Mouse (Mus musculus): Measurements from ENCODE around the gene AI593442. TPM values are rescaled to one million over a fixed set of nuclear protein-coding genes. Genes with fewer than 3 reads are reported as not detected.

AI593442 gene
- total and polyA plus RNA-seq, 2 experiments from 2014 or later = 37.9 to 78.0 TPM

DNA sequence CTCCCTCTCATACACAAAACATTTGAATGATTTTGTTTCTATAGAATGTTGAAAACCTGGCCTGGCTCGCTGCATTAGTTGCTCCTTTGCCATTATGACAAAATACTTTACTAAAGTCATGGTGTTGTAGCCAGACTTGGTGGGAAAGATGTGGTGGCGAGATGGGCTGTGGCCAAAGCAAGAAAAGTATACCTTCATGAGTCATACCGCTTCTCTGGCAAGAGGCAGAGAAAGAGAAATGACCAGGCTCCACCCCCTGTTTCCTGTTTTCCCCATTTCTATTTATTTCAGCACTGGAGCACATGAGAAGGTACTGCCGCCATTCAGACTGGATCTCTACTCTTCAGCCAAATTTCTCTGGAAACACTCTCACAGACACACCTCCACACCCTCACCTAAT lies 35.0 kb downstream of the AI593442 start:
- Histone ChIP-seq H3K27ac (ENCODE audit: low read depth, low read length) (no peak overlapping the region), H3K36me3 (ENCODE audit: insufficient read depth, low read length) (no peaks in the 10 kb centered on the region), H3K4me3 (ENCODE audit: low read depth, low read length) (no peak overlapping the region), H3K9ac (replicated peaks; ENCODE audit: low read length, poor library complexity, severe bottlenecking) (no peak overlapping the region), H3K4me1 (ENCODE audit: insufficient read depth, low read length) (no peaks in the 10 kb centered on the region), H3K9me3 (ENCODE audit: low read length) (no peaks in the 10 kb centered on the region), H3K27me3 (ENCODE audit: insufficient read depth, low read length) (no peaks in the 10 kb centered on the region), H3K4me2 (ENCODE audit: low read depth, low read length, poor library complexity, severe bottlenecking) (no peak overlapping the region)
- DNase-seq (ENCODE audit: low spot score) (no peak), ATAC-seq (ENCODE audit: low FRiP score) (no peak)
- TF ChIP-seq CTCF (IDR thresholded peaks at IDR 0.05) = no peak
- 74% methylated on average over 4 of the region's 4 CpGs for WGBS

DNA sequence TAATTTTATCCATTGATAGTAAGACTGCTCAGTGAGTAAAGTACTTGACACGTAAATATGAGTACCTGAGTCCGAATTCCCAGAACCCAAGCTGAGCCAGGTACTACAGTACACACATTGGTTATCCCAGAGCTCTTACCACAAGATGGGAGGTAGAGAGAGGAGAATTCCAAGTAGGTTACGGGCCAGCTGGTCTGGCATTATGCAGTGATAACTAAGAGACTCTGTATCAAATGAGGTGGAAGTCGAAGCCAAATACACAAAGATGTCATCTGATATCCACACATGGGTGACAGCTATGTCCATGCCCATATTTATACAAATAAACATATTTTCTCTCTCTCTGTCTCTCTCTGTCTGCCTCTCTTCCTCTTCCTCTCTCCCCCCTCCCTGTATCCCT lies 35.4 kb downstream of the AI593442 start:
- no peak for DNase-seq (ENCODE audit: low spot score)
- Histone ChIP-seq H3K36me3 (ENCODE audit: insufficient read depth, low read length) (no peaks in the 10 kb centered on the region), H3K4me1 (ENCODE audit: insufficient read depth, low read length) (no peaks in the 10 kb centered on the region), H3K27me3 (ENCODE audit: insufficient read depth, low read length) (no peaks in the 10 kb centered on the region), H3K4me2 (ENCODE audit: low read depth, low read length, poor library complexity, severe bottlenecking) (no peak overlapping the region), H3K9ac (replicated peaks; ENCODE audit: low read length, poor library complexity, severe bottlenecking) (no peak overlapping the region), H3K27ac (ENCODE audit: low read depth, low read length) (no peak overlapping the region), H3K9me3 (ENCODE audit: low read length) (no peaks in the 10 kb centered on the region), H3K4me3 (ENCODE audit: low read depth, low read length) (no peak overlapping the region)
- no peak for TF ChIP-seq CTCF (IDR thresholded peaks at IDR 0.05)
- ATAC-seq (ENCODE audit: low FRiP score) = no peak
- 93% methylated on average over 4 of the region's 4 CpGs for WGBS

DNA sequence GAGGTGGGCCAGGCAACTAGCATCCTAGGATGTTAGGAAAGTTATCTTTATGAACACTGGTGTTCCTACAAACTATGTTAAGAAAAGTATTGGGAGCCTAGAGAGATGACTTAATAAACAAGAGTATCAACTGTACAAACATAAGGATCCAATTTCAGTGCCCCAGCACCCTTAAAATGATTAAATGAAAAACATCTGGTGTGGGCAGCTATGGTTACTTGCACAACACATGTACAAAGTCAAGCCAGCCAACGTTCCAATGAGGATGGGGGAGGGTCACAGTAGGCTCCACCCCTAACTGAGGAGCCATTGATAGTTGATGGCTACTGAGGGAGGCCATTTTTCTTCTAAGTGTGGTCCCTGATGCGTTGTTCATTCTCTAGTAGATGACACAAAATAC lies 43.6 kb downstream of the AI593442 start:
- H3K36me3 ChIP-seq (ENCODE audit: insufficient read depth, low read length) = no peaks in the 10 kb centered on the region
- DNase-seq (ENCODE audit: low spot score) = no peak
- WGBS = 83% methylated on average over 2 of the region's 2 CpGs
- no peak for ATAC-seq (ENCODE audit: low FRiP score)
- no peak overlapping the region for H3K27ac ChIP-seq (ENCODE audit: low read depth, low read length)
- no peak overlapping the region for H3K4me3 ChIP-seq (ENCODE audit: low read depth, low read length)
- no peaks in the 10 kb centered on the region for H3K27me3 ChIP-seq (ENCODE audit: insufficient read depth, low read length)
- no peak overlapping the region for H3K4me2 ChIP-seq (ENCODE audit: low read depth, low read length, poor library complexity, severe bottlenecking)
- no peak overlapping the region for H3K9ac ChIP-seq (replicated peaks; ENCODE audit: low read length, poor library complexity, severe bottlenecking)
- H3K4me1 ChIP-seq (ENCODE audit: insufficient read depth, low read length) = 0 out of 2 replicates have a peak, but pooled peaks cover 4% of the 10 kb centered on the region
- no peaks in the 10 kb centered on the region for H3K9me3 ChIP-seq (ENCODE audit: low read length)
- no peak for TF ChIP-seq CTCF (IDR thresholded peaks at IDR 0.05)

DNA sequence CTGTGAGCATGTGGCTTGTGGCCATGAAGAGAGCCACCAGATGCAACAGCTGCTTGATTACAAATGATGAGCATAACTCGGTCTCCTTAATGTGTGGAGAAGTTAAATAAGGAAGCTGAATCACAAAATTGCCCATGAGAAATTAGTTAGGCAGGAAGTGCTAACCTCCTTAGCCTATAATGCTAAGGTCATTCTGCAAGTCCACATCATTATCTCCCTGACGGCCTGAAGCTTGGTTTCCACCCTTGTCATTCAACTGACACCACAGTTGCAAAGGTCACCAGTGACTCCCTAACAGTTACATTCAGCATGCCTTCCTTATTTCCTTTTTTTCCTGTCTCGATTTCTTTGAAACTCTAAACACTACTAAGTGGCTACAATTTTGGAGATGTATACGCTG lies 55.7 kb downstream of the AI593442 start:
- H3K4me3 ChIP-seq (ENCODE audit: low read depth, low read length) = no peak overlapping the region
- WGBS = 74% methylated on average over 4 of the region's 4 CpGs
- ATAC-seq (ENCODE audit: low FRiP score) = no peak
- H3K4me1 ChIP-seq (ENCODE audit: insufficient read depth, low read length) = no peaks in the 10 kb centered on the region
- H3K36me3 ChIP-seq (ENCODE audit: insufficient read depth, low read length) = no peaks in the 10 kb centered on the region
- no peak overlapping the region for H3K9ac ChIP-seq (replicated peaks; ENCODE audit: low read length, poor library complexity, severe bottlenecking)
- no peak for DNase-seq (ENCODE audit: low spot score)
- no peaks in the 10 kb centered on the region for H3K9me3 ChIP-seq (ENCODE audit: low read length)
- H3K4me2 ChIP-seq (ENCODE audit: low read depth, low read length, poor library complexity, severe bottlenecking) = no peak overlapping the region
- no peak for TF ChIP-seq CTCF (IDR thresholded peaks at IDR 0.05)
- no peak overlapping the region for H3K27ac ChIP-seq (ENCODE audit: low read depth, low read length)
- no peaks in the 10 kb centered on the region for H3K27me3 ChIP-seq (ENCODE audit: insufficient read depth, low read length)

Measured in midbrain, postnatal 0 days (tissue).